Mouse (Mus musculus): Measurements from ENCODE around the gene Pdss2.

DNA sequence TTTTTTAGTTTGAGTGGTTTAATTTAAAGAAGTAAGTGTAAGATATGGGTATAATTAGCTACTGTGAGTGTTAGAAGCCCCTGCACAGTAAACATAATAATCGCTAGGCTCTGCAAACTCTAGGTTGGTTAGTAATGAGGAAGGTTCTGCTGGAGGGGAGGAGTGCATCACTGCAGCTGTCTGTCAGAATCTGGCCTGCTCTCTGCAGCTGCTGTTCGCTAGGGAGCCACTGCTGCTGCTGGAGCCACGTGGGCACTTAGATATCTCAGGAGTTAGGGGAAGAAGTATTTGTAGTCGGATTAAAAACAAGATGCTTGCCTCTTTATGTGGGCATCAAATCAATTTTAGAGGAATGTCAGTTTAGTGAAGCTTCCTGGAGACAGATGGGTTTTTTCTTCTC, 13.2 kb downstream of the Pdss2 start:
- TF ChIP-seq POLR2A (IDR thresholded peaks at IDR 0.05; ENCODE audit: borderline replicate concordance, extremely low read depth, low read depth, low read length) (no peak), CTCF (IDR thresholded peaks at IDR 0.05; ENCODE audit: insufficient read depth, low read length) (no peak)

Measured in lung, adult 2 months (tissue).